Mouse (Mus musculus) gonadal fat pad, adult 2 months (tissue): Measurements from ENCODE around the gene Katnal1. TPM values are rescaled to one million over a fixed set of nuclear protein-coding genes. Genes with fewer than 3 reads are reported as not detected.

Experiments
- DNase-seq: peaks from one replicate; pipeline ENCODE4 v3.0.0-alpha.2; 2012; ENCODE audit warnings: low read depth
- polyA plus RNA-seq: library from polyadenylated mRNA; depleted of rRNA; stranded (reverse); fragments of >200 nt; gene quantifications from 2 replicates; pipeline ENCODE4 v1.2.3, GENCODE M21; 2012

Gene Katnal1
- polyA plus RNA-seq, 1 experiment: 5.8 TPM

DNA sequence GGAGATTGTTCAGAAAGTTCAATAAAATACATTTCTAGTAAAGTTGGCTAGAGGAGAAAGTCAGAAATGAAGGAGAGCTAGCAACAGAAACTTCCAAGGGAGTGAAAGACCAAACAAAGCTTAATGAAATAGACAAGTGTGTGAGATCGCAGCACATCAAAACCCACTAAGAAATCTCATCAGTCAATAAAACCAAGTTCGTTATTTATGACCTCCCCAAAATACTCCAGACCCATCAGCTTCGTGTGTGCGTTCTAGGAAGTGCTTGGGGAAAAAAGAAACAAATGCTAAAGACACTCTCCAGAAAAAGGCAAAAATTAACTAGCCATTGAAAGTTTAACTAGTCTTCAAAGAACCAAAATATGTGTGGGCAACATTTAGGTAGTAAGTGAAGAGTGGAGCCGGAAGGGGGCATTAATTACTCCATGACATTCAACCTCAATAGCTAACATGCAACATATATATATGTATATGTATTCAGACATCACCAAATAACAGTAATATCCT is 1.4 kb downstream of the Katnal1 start:
- DNase-seq: no peak

DNA sequence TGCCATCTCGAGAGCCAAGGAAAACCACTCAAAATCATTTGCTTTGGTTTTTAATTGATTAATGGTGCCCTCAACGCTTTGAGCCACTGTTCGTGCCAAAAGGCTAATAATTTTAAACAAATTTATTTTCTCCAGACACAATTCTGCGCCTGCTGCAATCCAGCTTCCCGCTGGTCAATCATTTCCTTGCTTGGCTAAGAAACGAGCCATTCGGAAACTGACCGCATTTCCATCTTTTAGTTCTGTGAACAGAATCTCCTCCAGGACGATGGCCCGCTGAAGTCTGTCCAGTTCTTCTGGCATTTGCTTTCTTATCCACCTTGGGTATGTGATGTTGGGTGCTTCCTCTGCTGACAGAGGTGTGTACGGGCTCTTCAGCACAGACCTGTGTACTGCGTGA is 4.5 kb downstream of the Katnal1 start:
- no peak for DNase-seq

DNA sequence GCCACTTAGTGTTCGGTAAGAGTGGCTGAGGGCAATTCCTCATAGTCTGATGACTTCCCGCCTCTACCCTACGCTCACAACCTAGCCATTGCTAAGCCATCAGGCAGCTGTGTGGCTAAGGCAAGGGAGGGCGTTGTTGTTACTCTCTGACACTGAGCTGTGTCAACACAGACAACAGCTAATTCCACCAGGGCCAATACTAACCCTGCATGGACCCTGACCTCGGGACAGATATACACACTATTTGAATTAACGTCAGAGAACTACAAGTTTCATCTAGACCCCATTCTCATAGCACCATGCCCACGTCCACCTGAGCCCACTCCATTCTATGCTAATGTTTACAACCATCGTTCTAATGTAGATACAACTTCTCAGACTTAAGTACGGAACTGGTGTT is 5.1 kb downstream of the Katnal1 start:
- DNase-seq: no peak

DNA sequence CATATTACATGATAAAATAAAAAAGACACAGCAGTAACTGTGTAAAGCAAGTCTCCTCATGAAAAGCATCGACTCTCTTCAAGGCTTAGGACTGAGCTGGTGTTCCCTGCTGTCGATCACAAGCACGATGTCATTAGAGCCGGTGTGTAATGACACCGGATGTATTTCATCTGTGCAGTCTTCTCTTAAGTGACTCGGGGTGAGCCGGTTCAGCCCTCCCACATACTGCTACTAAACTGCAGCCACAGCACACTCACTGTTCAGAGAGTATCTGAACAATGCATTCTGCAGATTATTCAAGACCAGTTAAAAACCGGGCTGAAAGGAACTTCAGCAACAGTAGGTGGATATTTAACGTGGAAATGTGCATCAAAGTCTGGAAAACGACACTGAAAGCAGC is 5.7 kb downstream of the Katnal1 start:
- DNase-seq: no peak

DNA sequence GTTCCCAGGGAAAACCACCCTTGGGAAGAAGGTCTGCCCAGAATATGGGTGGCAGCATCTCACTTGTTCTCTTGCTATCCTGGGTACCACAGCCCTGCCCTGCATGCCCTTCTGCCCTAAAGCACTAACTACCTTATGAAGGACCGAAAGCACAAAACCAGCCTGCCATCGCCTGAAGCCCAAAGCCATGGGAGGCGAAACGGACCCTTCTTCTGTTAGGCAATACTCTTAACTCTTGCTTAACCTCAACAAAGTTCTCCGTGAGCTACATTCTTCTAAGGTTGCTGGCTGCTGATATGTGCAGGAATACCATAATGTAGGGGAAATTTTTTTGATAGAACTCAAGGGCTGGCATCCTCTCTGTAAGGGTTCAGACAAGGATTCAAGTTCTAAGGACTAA is 6.3 kb downstream of the Katnal1 start:
- no peak for DNase-seq

DNA sequence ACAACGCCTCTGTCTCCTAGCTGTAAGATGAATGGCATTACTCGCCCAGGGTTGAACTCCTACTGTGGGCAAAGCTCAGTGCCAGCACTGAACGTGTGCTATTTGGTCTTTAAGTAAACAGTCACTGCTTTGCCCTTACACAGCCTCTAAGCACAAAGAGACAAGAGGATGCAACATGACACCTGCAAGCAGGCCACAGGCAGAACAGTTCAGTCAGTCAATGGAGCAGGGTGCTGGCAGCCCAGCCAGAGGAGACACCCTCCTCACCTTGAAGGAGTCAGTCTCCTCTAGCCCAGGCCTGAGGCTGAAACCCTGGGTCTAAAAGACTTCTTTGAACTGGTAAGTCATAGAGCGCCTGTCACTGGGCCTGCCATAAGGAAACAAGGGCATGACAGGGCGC is 11.1 kb downstream of the Katnal1 start:
- no peak for DNase-seq

DNA sequence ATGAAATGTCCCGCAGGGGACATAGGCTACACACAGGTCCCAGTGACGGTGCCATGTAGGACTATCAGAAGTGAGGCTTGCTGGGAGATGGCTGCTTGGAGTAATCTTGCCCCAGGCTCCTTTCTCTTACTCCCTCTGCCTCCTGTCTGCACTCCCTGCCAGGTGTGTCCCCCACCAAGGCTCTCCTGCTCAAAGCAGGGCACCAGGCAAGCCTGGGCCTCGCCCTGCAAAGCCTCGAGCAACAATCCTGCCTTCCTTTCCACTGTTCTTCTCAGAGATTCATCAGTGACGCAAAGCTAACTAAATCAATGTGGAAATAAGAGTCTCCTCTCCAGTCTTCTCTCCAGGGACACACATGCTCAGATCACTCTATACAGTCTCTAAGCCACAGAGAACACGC is 12.3 kb downstream of the Katnal1 start:
- no peak for DNase-seq

DNA sequence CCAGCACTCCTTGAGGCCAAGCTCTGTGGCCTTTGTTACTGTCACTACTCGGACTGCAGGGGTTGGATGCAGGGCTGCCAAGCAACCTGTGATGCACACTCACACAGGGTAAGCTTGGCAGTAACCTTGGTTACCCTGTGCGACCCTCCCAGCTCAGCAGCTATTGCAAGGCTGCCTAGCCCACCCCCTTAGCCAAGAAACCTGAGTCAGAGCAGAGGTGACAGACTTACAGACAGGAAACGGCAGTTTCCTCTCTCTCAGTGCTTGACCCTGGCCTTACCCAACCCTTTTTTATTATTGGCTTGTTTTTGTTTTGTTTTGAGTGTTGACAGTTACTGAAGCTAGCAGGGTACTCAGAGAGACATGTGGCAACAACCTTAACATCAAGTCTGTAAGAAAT is 16.9 kb downstream of the Katnal1 start:
- no peak for DNase-seq

DNA sequence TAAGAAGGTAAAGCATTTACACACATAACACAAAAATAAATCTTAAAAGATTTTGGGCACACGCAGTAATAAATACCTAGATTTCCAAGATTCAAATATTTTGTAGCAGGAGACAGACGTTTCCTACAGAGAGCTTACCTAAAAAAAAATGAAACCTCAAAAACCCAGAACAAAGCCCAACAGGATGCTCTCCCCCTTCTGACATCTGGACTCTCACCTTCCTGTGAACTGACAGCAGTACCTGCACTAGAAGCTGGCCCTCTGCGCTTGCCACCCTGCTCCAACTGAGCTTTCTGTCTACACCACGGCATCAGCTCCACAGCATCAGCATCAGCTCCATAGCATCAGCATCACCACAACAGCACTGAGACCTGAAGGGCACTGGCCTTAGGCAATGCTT is 19.1 kb downstream of the Katnal1 start:
- no peak for DNase-seq

DNA sequence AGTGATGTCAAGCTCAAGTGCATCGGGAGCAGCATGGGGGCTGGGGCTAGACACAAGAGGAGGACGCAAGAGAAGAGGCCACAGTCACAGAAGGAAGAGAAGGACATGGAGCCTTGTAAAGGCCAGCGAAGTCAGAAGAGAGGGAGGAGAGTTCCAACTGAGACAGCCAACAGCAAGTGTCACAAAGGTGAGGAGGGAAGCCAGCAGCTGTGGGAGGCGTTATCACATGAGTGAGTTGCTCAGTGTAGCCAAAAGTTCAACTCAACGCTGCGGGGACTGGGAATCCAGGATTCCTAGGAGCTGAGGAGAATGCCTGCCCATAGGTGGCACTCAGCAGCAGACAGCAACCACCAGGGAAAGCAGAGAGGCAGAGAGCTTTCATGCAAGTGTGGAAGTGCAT is 19.7 kb downstream of the Katnal1 start:
- DNase-seq: peak; percentile 45

DNA sequence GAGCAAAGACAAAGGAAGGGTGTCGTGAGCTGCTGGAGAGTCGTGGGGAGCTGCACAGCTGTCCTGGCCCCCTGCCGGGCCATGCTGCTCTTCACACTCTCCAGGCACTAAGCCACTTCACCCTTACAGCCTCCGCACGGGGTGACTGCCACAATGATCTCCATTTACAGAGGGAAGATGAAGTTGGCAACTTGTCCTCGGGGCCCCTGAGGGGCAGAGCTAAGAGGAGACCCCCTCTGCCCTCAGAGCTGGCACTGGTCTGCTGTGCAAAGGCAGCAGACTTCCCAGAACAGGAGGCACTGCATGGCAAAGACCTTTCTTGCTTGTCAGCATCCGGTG is 20.1 kb downstream of the Katnal1 start:
- DNase-seq: no peak

DNA sequence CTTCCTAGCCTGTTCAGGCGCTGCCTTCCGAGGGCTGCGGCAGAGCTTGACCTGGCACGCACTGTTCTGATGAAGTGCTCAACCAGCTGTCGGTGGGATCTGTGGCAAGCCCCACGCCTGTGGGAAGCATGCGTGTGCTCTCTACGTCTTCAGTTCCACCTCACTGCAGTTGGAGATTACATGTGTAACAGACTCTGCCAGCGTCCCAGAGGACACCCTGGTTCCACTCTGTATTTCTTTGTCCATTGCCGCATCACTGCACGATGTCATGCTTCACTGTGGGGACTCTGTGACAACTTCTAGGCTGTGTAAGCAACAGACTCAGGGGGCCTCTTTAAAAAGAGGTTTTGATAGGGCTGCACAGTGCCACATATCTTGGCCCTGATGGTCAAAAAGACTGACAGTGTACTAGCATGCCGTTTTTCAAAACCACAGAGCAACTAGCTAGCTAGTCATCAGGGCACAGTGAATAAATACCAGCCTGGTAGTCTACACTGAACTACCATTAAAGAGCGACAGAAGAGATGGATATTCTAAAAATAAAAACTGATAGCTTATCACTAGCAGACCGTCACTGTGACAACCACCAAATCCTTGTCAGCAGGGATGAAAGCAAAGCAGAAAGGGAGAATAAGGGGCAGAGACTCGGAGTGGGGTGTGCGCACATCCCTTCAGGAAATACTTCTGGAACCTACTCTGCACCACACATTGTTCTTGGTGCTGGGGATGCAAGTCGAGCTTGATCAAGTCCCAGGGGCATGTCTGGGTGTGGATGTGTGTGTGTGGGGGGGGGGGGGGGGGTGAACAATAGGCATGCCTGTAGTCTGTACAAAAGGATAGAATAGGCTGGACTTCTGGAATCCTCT is 20.7 kb downstream of the Katnal1 start:
- no peak for DNase-seq

DNA sequence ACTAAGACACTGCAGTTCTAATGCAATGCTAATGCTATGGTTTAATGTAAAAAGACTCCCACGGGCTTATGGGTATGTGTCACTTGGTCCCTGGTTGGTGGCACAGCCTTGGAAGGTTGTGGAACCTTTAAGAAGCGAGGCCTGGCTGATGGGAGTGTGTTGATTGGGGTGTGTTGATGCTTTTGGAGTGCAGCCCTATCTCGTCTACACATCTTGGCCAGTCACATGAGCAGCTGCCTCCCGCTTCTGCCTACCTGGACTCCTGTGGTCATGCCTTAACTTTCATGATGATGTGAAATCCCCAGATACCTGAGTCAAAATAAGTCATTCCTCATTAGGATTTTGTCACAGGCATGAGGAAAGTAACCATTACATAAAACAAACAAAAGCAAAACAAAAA is 22.8 kb downstream of the Katnal1 start:
- no peak for DNase-seq

DNA sequence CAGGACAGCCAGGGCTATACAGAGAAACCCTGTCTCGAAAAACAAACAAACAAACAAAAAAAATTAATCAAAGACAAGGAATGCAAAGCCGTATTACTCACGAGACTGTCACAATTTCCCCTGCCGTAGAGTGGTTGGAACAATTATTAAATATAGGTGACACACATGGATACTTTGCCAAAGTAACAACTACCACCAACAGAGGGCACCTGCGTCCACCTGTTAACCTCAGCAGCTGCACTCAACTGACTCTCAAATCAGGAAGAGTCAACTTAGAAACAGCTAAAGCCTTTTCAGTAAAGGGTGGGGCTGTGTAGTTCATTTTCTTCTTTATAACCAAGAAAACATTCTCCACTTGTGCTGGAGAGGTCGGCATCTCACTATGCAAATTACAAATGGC is 24.3 kb downstream of the Katnal1 start:
- DNase-seq: no peak

DNA sequence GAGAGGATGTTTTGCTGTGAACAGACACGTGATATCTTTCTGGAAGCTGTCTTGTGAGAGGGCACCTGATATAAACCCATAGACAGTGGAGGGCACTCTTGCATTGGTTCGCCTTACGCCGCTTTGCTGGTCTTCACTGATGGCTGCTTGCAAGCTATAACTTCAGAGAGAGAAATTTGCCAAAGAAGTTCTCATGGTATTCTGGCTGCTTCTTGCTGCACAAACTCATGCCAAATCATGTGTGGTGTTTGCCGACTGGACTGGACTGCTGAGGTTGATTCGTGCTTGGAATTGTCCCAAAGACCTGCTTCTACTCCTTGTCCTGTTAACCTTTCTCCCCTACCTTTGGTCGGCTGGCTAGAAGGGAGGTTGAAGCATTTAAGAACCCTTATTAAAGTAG is 29.8 kb downstream of the Katnal1 start:
- DNase-seq: no peak

DNA sequence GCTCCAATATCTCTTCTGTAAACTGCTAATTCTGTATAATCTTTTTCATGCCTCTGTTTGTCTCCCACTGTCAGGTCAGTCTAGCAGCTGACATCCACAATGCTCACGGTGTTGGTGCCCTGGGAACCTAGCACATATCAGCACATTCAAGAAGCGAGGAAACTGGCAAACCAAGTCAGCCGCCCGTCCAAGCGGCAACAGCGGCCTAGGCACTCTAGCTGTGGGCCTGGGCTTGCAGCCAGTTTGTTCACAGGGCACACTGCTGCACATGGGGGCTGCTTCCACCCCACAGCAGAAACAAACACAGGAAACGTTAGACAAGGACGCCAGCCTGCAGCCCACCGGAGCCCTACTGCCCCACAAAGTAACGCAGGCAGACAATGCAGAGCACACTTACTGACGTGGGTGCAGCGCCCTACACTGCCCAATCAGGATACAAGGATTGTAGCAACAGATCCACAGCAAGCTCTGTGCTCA is 31.1 kb downstream of the Katnal1 start:
- no peak for DNase-seq

DNA sequence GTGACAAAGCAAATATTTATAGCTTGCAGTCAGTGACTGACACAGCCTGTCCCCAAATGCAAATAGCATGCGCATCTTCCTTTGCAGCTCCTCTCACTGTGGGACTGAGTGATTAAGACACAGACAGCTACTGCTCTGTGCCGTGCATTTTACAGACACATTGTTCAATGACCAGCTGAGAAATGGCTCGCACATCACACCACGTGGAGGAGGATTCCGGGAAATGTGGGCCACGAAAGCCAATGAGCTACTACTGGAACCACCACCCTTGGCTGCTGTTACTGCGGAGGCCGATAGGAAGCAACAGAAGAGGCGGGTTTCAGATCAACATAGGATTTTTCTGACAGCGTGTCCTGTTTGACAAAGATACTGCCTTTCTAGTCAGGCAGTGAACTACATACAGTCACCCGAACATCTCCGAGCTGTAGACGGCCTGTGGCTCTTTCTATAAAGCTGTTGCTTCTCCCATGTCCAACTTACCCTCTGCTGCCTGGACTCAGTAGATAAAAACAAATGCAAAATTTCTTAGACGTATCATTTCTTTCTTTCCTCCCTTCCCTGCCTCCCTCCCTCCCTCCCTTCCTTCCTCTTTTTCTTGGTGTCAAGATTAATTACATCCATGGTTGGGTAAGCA is 31.9 kb downstream of the Katnal1 start:
- no peak for DNase-seq

DNA sequence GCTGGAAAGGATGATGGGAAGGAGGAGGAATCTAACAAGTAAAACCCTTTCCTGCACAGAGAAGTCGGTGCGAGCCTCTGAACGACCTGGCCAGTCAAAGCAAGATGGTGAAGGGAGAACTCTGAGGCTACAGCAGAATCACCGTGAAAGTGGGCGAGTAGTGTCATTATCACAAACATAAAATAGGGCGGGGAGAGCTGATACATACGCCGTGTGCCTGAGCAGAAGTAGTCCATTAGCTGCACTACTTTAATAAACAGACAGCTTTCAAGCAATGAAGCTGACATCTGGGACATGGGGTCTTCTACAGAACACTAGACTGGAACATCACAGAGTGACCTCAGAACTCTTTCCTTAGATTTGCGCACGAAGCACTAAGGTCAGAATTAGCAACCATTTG is 32.6 kb downstream of the Katnal1 start:
- DNase-seq: no peak

DNA sequence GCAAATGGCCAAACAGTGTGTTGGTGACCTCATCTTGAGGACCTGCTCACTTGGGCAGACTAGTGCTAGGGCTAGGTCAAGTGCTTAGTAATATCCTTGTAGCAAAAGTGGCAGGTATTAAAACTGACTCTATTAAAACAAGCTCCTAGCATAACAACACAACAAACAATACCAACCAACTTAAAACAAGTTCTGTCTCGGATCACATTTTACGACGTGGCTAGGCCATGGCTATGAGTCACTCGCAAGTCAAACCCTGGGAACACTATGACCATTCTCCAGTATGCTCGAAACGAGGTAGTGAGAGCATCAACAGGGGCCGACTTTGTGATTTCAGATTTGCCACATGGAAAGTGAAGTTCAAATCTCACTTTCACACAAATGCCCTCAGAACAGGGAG is 33.3 kb downstream of the Katnal1 start:
- DNase-seq: no peak

DNA sequence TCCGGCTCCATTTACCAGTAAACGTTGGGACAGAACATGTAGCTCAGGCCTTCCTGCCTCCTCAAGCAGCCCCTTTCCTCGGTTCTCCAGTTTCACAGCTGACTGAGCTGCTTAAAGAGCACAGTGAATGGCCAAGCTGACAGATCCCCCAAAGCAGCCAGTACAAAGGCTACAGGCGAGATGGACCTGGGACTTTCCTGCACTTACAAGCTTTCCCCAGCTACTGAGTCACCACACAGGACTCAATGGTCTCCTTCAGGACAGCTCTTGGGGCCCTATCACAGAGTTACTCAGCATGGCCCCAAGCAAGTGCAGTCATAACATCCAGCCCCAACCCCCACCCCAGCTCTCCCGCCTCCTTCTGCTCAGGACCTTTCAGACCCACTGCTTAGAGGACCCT is 34.1 kb downstream of the Katnal1 start:
- DNase-seq: no peak

DNA sequence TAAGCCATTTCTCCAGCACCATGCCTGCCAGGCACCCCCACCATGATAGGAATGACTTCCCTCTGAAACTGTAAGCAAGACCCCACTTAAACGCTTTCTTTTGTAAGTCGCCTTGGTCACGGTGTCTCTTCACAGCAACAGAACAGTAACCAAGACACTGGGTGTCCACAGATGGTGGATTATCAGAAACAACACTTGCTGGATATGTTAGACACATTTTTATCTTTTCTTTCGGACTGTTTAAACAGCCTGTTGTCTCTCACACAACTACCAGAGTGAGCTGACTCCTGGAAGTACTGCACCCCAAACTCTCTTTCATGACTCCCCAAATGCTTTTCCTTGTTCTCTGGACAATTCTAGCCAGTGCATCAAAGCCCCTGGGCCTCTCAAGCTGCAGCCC is 38.9 kb downstream of the Katnal1 start:
- no peak for DNase-seq

DNA sequence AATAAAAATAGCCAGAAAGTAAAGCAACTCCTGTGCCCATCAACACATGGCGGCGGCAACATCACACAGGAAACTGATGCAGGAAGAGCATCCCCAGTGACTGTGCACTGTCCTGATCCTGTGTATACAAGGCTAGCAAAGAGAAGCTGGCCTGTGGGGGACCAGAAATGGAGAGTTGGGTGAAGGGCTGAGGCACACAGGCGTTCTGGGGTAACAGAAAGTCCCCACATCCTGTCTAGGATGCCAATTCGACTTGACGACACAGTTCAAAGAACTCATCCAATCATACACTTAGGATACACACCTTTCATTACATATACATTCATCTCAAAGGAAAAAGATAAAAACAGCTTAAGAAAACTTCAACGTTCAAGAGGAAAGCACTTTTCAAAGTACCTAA is 41.1 kb downstream of the Katnal1 start:
- no peak for DNase-seq

DNA sequence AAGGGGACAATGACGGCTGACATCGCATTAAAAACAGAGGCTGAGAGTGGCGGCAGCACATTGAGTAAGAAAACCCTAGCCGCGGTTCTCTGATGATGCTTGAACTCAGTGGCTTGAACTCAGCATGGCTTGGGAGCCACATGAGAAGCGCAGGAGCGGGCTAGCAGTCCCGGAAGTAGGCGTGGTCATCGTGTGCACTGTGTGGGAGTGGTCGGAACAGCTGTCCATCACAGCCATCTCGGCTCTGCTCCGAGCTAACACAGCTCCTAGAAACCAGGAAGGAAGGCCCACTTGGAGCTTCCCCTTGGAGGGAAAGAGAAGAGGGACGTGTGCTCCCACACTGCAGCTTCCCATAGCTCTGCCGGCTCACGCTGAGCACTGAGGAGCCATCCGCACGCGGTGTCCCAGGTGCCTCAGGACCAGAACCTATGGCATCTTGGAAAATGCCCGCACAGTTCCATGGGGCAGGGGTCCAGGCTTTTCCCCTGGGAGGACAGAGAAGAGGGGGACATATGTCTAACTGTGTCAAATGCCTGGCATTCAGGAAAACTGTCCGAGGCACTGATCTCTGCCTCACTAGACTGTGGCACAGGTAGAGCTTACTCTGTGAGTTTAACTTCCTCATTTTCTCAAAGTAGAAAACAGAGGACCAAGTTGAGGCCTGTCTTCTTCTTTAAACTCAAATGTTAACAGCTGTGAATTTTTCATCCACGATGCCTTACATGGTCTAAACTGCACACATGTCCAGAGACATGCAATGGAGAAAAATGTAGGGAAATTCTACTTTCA is 43.1 kb downstream of the Katnal1 start:
- DNase-seq: no peak
